8 mouse cellular contexts compared by ENCODE assay signal in genomic region chr2:130424126-130424853, GRCm38 (mm10). TPM values are rescaled to one million over a fixed set of nuclear protein-coding genes. Genes with fewer than 3 reads are reported as not detected.
DNase-seq lines count a peak whose midpoint lies in the region; ATAC-seq and TF ChIP-seq lines count a peak whose summit lies in the region.

Vps16 (plus strand) TSS chr2:130424339.
Pced1a (minus strand) TSS chr2:130424701.

- H3K4me3 ChIP-seq in forebrain, embryonic 10.5 days = peak within 1 kb of the TSS; percentile 69
- peak within 1 kb of the TSS; percentile 91 for H3K4me3 ChIP-seq in heart, embryonic 15.5 days
- H3K4me3 ChIP-seq in liver, embryonic 14.5 days (ENCODE audit: insufficient read depth in 1 of 2, low read depth in 2 of 2, low read length in 2 of 2) = peak within 1 kb of the TSS; percentile 73 to 81
- H3K4me3 ChIP-seq in neural tube, embryonic 11.5 days (ENCODE audit: low read depth, low read length) = peak within 1 kb of the TSS; percentile 72
- peak within 1 kb of the TSS; percentile 81 for H3K4me3 ChIP-seq in stomach, postnatal 0 days (ENCODE audit: low read depth, low read length)

- peak; percentile 92 for ATAC-seq in heart, embryonic 15.5 days (replicated peaks; ENCODE audit: insufficient number of reproducible peaks, insufficient read depth, low FRiP score, low read depth)
- ATAC-seq in liver, embryonic 14.5 days (ENCODE audit: insufficient read depth) = peak; percentile 95
- peak; percentile 94 for ATAC-seq in neural tube, embryonic 11.5 days (ENCODE audit: insufficient read depth, low FRiP score, low TSS enrichment)
- ATAC-seq in stomach, postnatal 0 days (ENCODE audit: low FRiP score, low TSS enrichment) = peak; percentile 97

- H3K36me3 ChIP-seq in forebrain, embryonic 10.5 days (replicated peaks) = peaks cover 48% of the 10 kb centered on the region
- H3K36me3 ChIP-seq in heart, embryonic 15.5 days = no peaks in the 10 kb centered on the region
- H3K36me3 ChIP-seq in liver, embryonic 14.5 days (replicated peaks; ENCODE audit: control insufficient read depth, insufficient read depth, low read depth) = no peaks in the 10 kb centered on the region
- H3K36me3 ChIP-seq in neural tube, embryonic 11.5 days (ENCODE audit: control insufficient read depth, insufficient read depth, low read length) = peaks cover 2% of the 10 kb centered on the region; the same call in 1 of the 2 replicates
- H3K36me3 ChIP-seq in stomach, postnatal 0 days (ENCODE audit: control insufficient read depth, insufficient read depth, low read length) = no peaks in the 10 kb centered on the region

- H3K9ac ChIP-seq in heart, embryonic 15.5 days = peak within 1 kb of the TSS; percentile 86
- peak within 1 kb of the TSS; percentile 91 for H3K9ac ChIP-seq in liver, embryonic 14.5 days (replicated peaks)
- H3K9ac ChIP-seq in neural tube, embryonic 11.5 days (ENCODE audit: low read length) = peak within 1 kb of the TSS; percentile 72
- H3K9ac ChIP-seq in stomach, postnatal 0 days (ENCODE audit: low read length) = peak within 1 kb of the TSS; percentile 88

- TF ChIP-seq EP300 in liver, embryonic 14.5 days (IDR thresholded peaks at IDR 0.05; ENCODE audit: low read depth) = no peak
- no peak for TF ChIP-seq EP300 in stomach, postnatal 0 days (optimal IDR thresholded peaks at IDR 0.05)

- H3K27ac ChIP-seq in forebrain, embryonic 10.5 days = peak within 1 kb of the TSS; percentile 94
- peak within 1 kb of the TSS; percentile 91 for H3K27ac ChIP-seq in heart, embryonic 15.5 days
- peak within 1 kb of the TSS; percentile 53 for H3K27ac ChIP-seq in liver, embryonic 14.5 days
- peak within 1 kb of the TSS; percentile 66 for H3K27ac ChIP-seq in neural tube, embryonic 11.5 days (ENCODE audit: low read depth, low read length)
- peak within 1 kb of the TSS; percentile 92 for H3K27ac ChIP-seq in stomach, postnatal 0 days (replicated peaks)

- DNase-seq in CD8-positive naive resting alpha-beta T cell, adult 2 months (ENCODE audit: low read depth in 2 of 2, low spot score in 2 of 2) = peak; percentile 85 to 90
- peak; percentile 81 for DNase-seq in c-Kit-positive CD71-negative TER-119-negative erythroid progenitor cells, embryonic 14.5 days (ENCODE audit: low read depth)
- peak; percentile 96 for DNase-seq in forebrain, embryonic 10.5 days (ENCODE audit: extremely low spot score, low spot score)
- peak; percentile 93 to 96 for DNase-seq in kidney, postnatal 25 days
- peak; percentile 75 to 84 (median 75) for DNase-seq in liver, embryonic 14.5 days (ENCODE audit: low read depth in 3 of 3, low spot score in 3 of 3)
- peak; percentile 94 for DNase-seq in neural tube, embryonic 11.5 days (ENCODE audit: low spot score)
- DNase-seq in stomach, postnatal 0 days (ENCODE audit: low spot score) = peak; percentile 94

- peaks cover 34% of the 10 kb centered on the region for H3K4me1 ChIP-seq in forebrain, embryonic 10.5 days
- peaks cover 12% of the 10 kb centered on the region for H3K4me1 ChIP-seq in heart, embryonic 15.5 days (replicated peaks)
- H3K4me1 ChIP-seq in liver, embryonic 14.5 days (replicated peaks; ENCODE audit: control insufficient read depth in 2 of 2, insufficient read depth in 2 of 2, low read length in 1 of 2) = peaks cover 10 to 14% of the 10 kb centered on the region in 2 experiments
- H3K4me1 ChIP-seq in neural tube, embryonic 11.5 days (ENCODE audit: control insufficient read depth, insufficient read depth, low read length) = peaks cover 8% of the 10 kb centered on the region; the same call in 1 of the 2 replicates
- peaks cover 4% of the 10 kb centered on the region; the same call in 1 of the 2 replicates for H3K4me1 ChIP-seq in stomach, postnatal 0 days (replicated peaks; ENCODE audit: control insufficient read depth, insufficient read depth)

- under 1% methylated on average over 58 of the region's 58 CpGs for WGBS in forebrain, embryonic 10.5 days
- WGBS in heart, embryonic 15.5 days = under 1% methylated on average over 58 of the region's 58 CpGs
- WGBS in liver, embryonic 14.5 days (ENCODE audit: insufficient replicate concordance) = under 1% methylated on average over 58 of the region's 58 CpGs
- under 1% methylated on average over 58 of the region's 58 CpGs for WGBS in neural tube, embryonic 11.5 days
- under 1% methylated on average over 58 of the region's 58 CpGs for WGBS in stomach, postnatal 0 days

- no peaks in the 10 kb centered on the region for H3K9me3 ChIP-seq in forebrain, embryonic 10.5 days
- H3K9me3 ChIP-seq in heart, embryonic 15.5 days (replicated peaks) = no peaks in the 10 kb centered on the region
- no peaks in the 10 kb centered on the region for H3K9me3 ChIP-seq in liver, embryonic 14.5 days (ENCODE audit: control insufficient read depth, low read length)
- H3K9me3 ChIP-seq in neural tube, embryonic 11.5 days (ENCODE audit: control insufficient read depth, low read length) = no peaks in the 10 kb centered on the region
- H3K9me3 ChIP-seq in stomach, postnatal 0 days (ENCODE audit: control insufficient read depth, low read length) = no peaks in the 10 kb centered on the region

- H3K27me3 ChIP-seq in forebrain, embryonic 10.5 days (ENCODE audit: poor library complexity, severe bottlenecking) = peaks cover 11% of the 10 kb centered on the region; the same call in 1 of the 2 replicates
- no peaks in the 10 kb centered on the region for H3K27me3 ChIP-seq in heart, embryonic 15.5 days
- H3K27me3 ChIP-seq in liver, embryonic 14.5 days (ENCODE audit: control insufficient read depth, insufficient read depth, low read length) = no peaks in the 10 kb centered on the region
- no peaks in the 10 kb centered on the region for H3K27me3 ChIP-seq in neural tube, embryonic 11.5 days (ENCODE audit: control insufficient read depth, insufficient read depth, low read length)
- H3K27me3 ChIP-seq in stomach, postnatal 0 days (ENCODE audit: control insufficient read depth, insufficient read depth, low read length) = no peaks in the 10 kb centered on the region

- peak within 1 kb of the TSS; percentile 94 for H3K4me2 ChIP-seq in heart, embryonic 15.5 days
- H3K4me2 ChIP-seq in liver, embryonic 14.5 days (ENCODE audit: low read depth) = peak within 1 kb of the TSS; percentile 99
- peak within 1 kb of the TSS; percentile 55 for H3K4me2 ChIP-seq in neural tube, embryonic 11.5 days (ENCODE audit: low read depth)
- peak within 1 kb of the TSS; percentile 90 for H3K4me2 ChIP-seq in stomach, postnatal 0 days (replicated peaks; ENCODE audit: low read depth)

- peak; percentile 89 for TF ChIP-seq CTCF in liver, embryonic 14.5 days (IDR thresholded peaks at IDR 0.05; ENCODE audit: low read depth)
- peak; percentile 66 for TF ChIP-seq CTCF in stomach, postnatal 0 days (IDR thresholded peaks at IDR 0.05; ENCODE audit: low read depth)

RNA-seq across cellular contexts. Expression of gene Vps16, which starts in this region (rescaled TPM):
- polyA plus RNA-seq in forebrain, embryonic 10.5 days (2016; fragmentation: Nextera tagmentation; extraction: Ambion mirVana) = 110 and 122 TPM in 2 replicates
- polyA plus RNA-seq in heart, embryonic 15.5 days (2015; fragmentation: Nextera tagmentation; extraction: Ambion mirVana) = 49.0 and 58.2 TPM in 2 replicates
- polyA plus RNA-seq in liver, embryonic 14.5 days (2012; rRNA removed) = 34.1 and 38.3 TPM in 2 replicates
- 26.8 and 31.3 TPM in 2 replicates for polyA plus RNA-seq in liver, embryonic 14.5 days (2014; fragmentation: Nextera tagmentation; extraction: Ambion mirVana)
- polyA plus RNA-seq in neural tube, embryonic 11.5 days (2014; fragmentation: Nextera tagmentation; extraction: Ambion mirVana) = 77.7 and 85.7 TPM in 2 replicates
- polyA plus RNA-seq in stomach, postnatal 0 days (2015; fragmentation: Nextera tagmentation; extraction: Ambion mirVana) = 37.0 and 38.9 TPM in 2 replicates

RNA-seq across cellular contexts. Expression of gene Pced1a, which starts in this region (rescaled TPM):
- 11.8 and 12.4 TPM in 2 replicates for polyA plus RNA-seq in forebrain, embryonic 10.5 days (2016; fragmentation: Nextera tagmentation; extraction: Ambion mirVana)
- polyA plus RNA-seq in heart, embryonic 15.5 days (2015; fragmentation: Nextera tagmentation; extraction: Ambion mirVana) = 7.1 and 7.2 TPM in 2 replicates
- 5.6 and 6.7 TPM in 2 replicates for polyA plus RNA-seq in liver, embryonic 14.5 days (2012; rRNA removed)
- 2.1 and 3.3 TPM in 2 replicates for polyA plus RNA-seq in liver, embryonic 14.5 days (2014; fragmentation: Nextera tagmentation; extraction: Ambion mirVana)
- polyA plus RNA-seq in neural tube, embryonic 11.5 days (2014; fragmentation: Nextera tagmentation; extraction: Ambion mirVana) = 7.7 and 9.0 TPM in 2 replicates
- 4.4 and 4.9 TPM in 2 replicates for polyA plus RNA-seq in stomach, postnatal 0 days (2015; fragmentation: Nextera tagmentation; extraction: Ambion mirVana)

Comparison
In these comparisons a context has a peak if more than half of its experiments do, and no peak if none do; other contexts are left out.
1. Peak in every context shown above with its lines: DNase-seq, ATAC-seq, H3K4me3 ChIP-seq and H3K27ac ChIP-seq.